In genomic region chr12:117853316-117853715, GRCm38 (mm10) we compare ENCODE assay signal across 9 mouse cellular contexts. TPM values are rescaled to one million over a fixed set of nuclear protein-coding genes. Genes with fewer than 3 reads are reported as not detected.
DNase-seq lines count a peak whose midpoint lies in the region; ATAC-seq and TF ChIP-seq lines count a peak whose summit lies in the region.
"Had no signal": no experiment of that assay in that cellular context is flagged by ENCODE, and none has a peak within 500 bp of the region (broad histone marks: within the 10 kb centered on the region; RNA-seq: fewer than 3 reads in every experiment).

No protein-coding gene starts in this region.

- intact Hi-C loops in gastrocnemius, postnatal 14 days (cut with DNase I; ENCODE audit: low total_unique reads) = loop anchor here (5.0 kb wide), 1 partner anchor 36 kb away; no protein-coding TSS in a partner anchor

- no peak overlapping the region for H3K4me3 ChIP-seq in MEL (ENCODE audit: control insufficient read depth in 1 of 2, insufficient read depth in 1 of 2, low read depth in 2 of 2, low read length in 2 of 2)
- no peak overlapping the region for H3K4me3 ChIP-seq in lung, postnatal 0 days (ENCODE audit: low read depth, low read length)
- H3K4me3 ChIP-seq: erythroblast, embryonic 14.5 days had no signal

- peaks cover 0 to 10% of the 10 kb centered on the region in 2 experiments; a peak in 3 of 4 replicates for H3K36me3 ChIP-seq in MEL (ENCODE audit: control insufficient read depth in 1 of 2, insufficient read depth in 2 of 2, low read length in 2 of 2)
- H3K36me3 ChIP-seq in lung, postnatal 0 days (ENCODE audit: insufficient read depth, low read length) = no peaks in the 10 kb centered on the region

- peaks cover 0 to 5% of the 10 kb centered on the region in 2 experiments; a peak in 1 of 4 replicates for H3K4me1 ChIP-seq in MEL (ENCODE audit: control insufficient read depth in 1 of 2, insufficient read depth in 2 of 2, low read length in 2 of 2)
- no peaks in the 10 kb centered on the region for H3K4me1 ChIP-seq in lung, postnatal 0 days (ENCODE audit: insufficient read depth, low read depth, low read length)

- no peak for ATAC-seq in lung, postnatal 0 days

- no peak overlapping the region for H3K27ac ChIP-seq in MEL (ENCODE audit: control insufficient read depth, low read depth, low read length)
- H3K27ac ChIP-seq in lung, postnatal 0 days (ENCODE audit: low read length) = no peak overlapping the region

- peak; percentile 41 for TF ChIP-seq RAD21 in MEL (IDR thresholded peaks at IDR 0.05; ENCODE audit: low read depth, low read length)

- WGBS in lung, postnatal 0 days = 17% methylated on average over 6 of the region's 6 CpGs

- H3K9ac ChIP-seq in MEL (ENCODE audit: control insufficient read depth, low read depth, low read length, poor library complexity, severe bottlenecking) = no peak overlapping the region
- H3K9ac ChIP-seq in lung, postnatal 0 days (replicated peaks; ENCODE audit: low read depth) = no peak overlapping the region

- peak; percentile 91 to 99 (median 99) for TF ChIP-seq CTCF in MEL (IDR thresholded peaks at IDR 0.05 in 2 of 3, conservative IDR thresholded peaks at IDR 0.05 in 1 of 3; ENCODE audit: control insufficient read depth in 1 of 3, insufficient read depth in 1 of 3, low read depth in 2 of 3, low read length in 3 of 3, poor library complexity in 1 of 3, severe bottlenecking in 1 of 3)
- peak; percentile 95 for TF ChIP-seq CTCF in lung, postnatal 0 days (IDR thresholded peaks at IDR 0.05)

- no peaks in the 10 kb centered on the region for H3K27me3 ChIP-seq in MEL (ENCODE audit: control insufficient read depth in 1 of 2, insufficient read depth in 2 of 2, low read length in 2 of 2)
- H3K27me3 ChIP-seq in lung, postnatal 0 days (replicated peaks; ENCODE audit: insufficient read depth, low read length) = no peaks in the 10 kb centered on the region

- no peaks in the 10 kb centered on the region for H3K9me3 ChIP-seq in MEL (replicated peaks; ENCODE audit: insufficient read depth, low read length)
- no peaks in the 10 kb centered on the region for H3K9me3 ChIP-seq in lung, postnatal 0 days (ENCODE audit: low read length)

- H3K79me2 ChIP-seq in MEL (ENCODE audit: control insufficient read depth, insufficient read depth, low read length, poor library complexity) = peaks cover 43% of the 10 kb centered on the region

- DNase-seq in 3T3-L1 (ENCODE audit: low read depth, low spot score) (peak; percentile 57), MEL (ENCODE audit: low read depth, low spot score) (peak; percentile 84)
- DNase-seq in cerebellum, postnatal 36 days = peak; percentile 45 to 53
- peak; percentile 35 for DNase-seq in gastrocnemius, postnatal 14 days
- DNase-seq in layer of hippocampus, adult 18-20 months (ENCODE audit: low spot score in 2 of 2) = peak; percentile 23 to 62
- peak; percentile 64 for DNase-seq in lung, postnatal 0 days (ENCODE audit: low spot score)
- DNase-seq in retina, adult 2 months (ENCODE audit: low read depth, low spot score) = peak; percentile 23
- DNase-seq in thymus, postnatal 25 days = peak; percentile 59

- TF ChIP-seq EP300 in MEL (IDR thresholded peaks at IDR 0.05; ENCODE audit: low read depth in 1 of 2, low read length in 2 of 2) = no peak
- TF ChIP-seq EP300 in lung, postnatal 0 days (IDR thresholded peaks at IDR 0.05) = no peak

- H3K4me2 ChIP-seq in lung, postnatal 0 days (replicated peaks; ENCODE audit: low read depth, low read length) = no peak overlapping the region

- TF ChIP-seq POLR2A in MEL (IDR thresholded peaks at IDR 0.05; ENCODE audit: control insufficient read depth in 1 of 2, insufficient read depth in 1 of 2, low read depth in 1 of 2, low read length in 2 of 2, poor library complexity in 1 of 2) = no peak

TF ChIP-seq in MEL, 35 proteins besides CTCF, POLR2A, EP300 and RAD21:
- TF ChIP-seq TAL1 (IDR thresholded peaks at IDR 0.05; ENCODE audit: low read length) = no peak
- no peak for TF ChIP-seq ZMIZ1 (IDR thresholded peaks at IDR 0.05; ENCODE audit: low read depth, low read length)
- TF ChIP-seq MEF2A (IDR thresholded peaks at IDR 0.05; ENCODE audit: extremely low read depth, insufficient replicate concordance, low read depth, low read length, poor library complexity, severe bottlenecking) = no peak
- TF ChIP-seq MAZ (IDR thresholded peaks at IDR 0.05; ENCODE audit: low read depth, low read length) = no peak
- peak; percentile 80 for TF ChIP-seq SMC3 (IDR thresholded peaks at IDR 0.05; ENCODE audit: low read depth, low read length)
- TF ChIP-seq E2F4 (IDR thresholded peaks at IDR 0.05; ENCODE audit: borderline replicate concordance, low read depth, low read length) = no peak
- TF ChIP-seq BHLHE40 (IDR thresholded peaks at IDR 0.05; ENCODE audit: borderline replicate concordance, low read depth, low read length) = no peak
- TF ChIP-seq ELF1 (IDR thresholded peaks at IDR 0.05; ENCODE audit: low read depth, low read length) = 0 out of 2 replicates have a peak, but pooled peaks have one; percentile 48
- no peak for TF ChIP-seq HCFC1 (IDR thresholded peaks at IDR 0.05; ENCODE audit: low read depth, low read length)
- TF ChIP-seq NRF1 (IDR thresholded peaks at IDR 0.05; ENCODE audit: insufficient read depth, low read depth, low read length, poor library complexity, severe bottlenecking) = no peak
- TF ChIP-seq USF1 (IDR thresholded peaks at IDR 0.05; ENCODE audit: low read depth, low read length) = no peak
- TF ChIP-seq CHD1 (IDR thresholded peaks at IDR 0.05; ENCODE audit: low read depth, low read length) = no peak
- TF ChIP-seq TBP (IDR thresholded peaks at IDR 0.05; ENCODE audit: low read depth, low read length) = no peak
- TF ChIP-seq ZC3H11A (IDR thresholded peaks at IDR 0.05; ENCODE audit: low read depth, low read length) = 0 out of 2 replicates have a peak, but pooled peaks have one; percentile 17
- no peak for TF ChIP-seq MYC (IDR thresholded peaks at IDR 0.05; ENCODE audit: low read depth, low read length)
- TF ChIP-seq MAFK (IDR thresholded peaks at IDR 0.05; ENCODE audit: borderline replicate concordance, low read depth, low read length) = no peak
- TF ChIP-seq MAX (IDR thresholded peaks at IDR 0.05; ENCODE audit: low read length) = no peak
- TF ChIP-seq JUND (IDR thresholded peaks at IDR 0.05; ENCODE audit: low read depth, low read length) = no peak
- no peak for TF ChIP-seq MXI1 (IDR thresholded peaks at IDR 0.05; ENCODE audit: low read depth, low read length)
- no peak for TF ChIP-seq GATA1 (IDR thresholded peaks at IDR 0.05; ENCODE audit: low read depth, low read length)
- TF ChIP-seq RCOR1 (IDR thresholded peaks at IDR 0.05; ENCODE audit: low read depth, low read length) = no peak
- TF ChIP-seq ZNF384 (IDR thresholded peaks at IDR 0.05; ENCODE audit: low read depth, low read length) = no peak
- no peak for TF ChIP-seq POLR2AphosphoS2 (IDR thresholded peaks at IDR 0.05; ENCODE audit: low read length)
- no peak for TF ChIP-seq POLR2AphosphoS5 (IDR thresholded peaks at IDR 0.05; ENCODE audit: borderline replicate concordance, low read depth, low read length)

RNA-seq across cellular contexts. Expression of gene Cdca7l, which starts 49.2 kb away (rescaled TPM):
- total RNA-seq in MEL (2012; rRNA removed) = 86.5 and 93.3 TPM in 2 replicates
- polyA plus RNA-seq in MEL (2012; ENCODE audit: insufficient read depth in 1 of 2, insufficient read length in 2 of 2, low read depth in 1 of 2, low replicate concordance in 2 of 2, missing spikeins in 1 of 2) = 1,000 to 10,000 TPM in 1 of 2 experiments, 10 to 100 TPM in 1; 99.6 to 1,920 TPM
- total RNA-seq in gastrocnemius, postnatal 14 days (2021) = 1 to 10 TPM in 1 of 2 experiments, under 1 TPM in 1; 0.92 to 1.3 TPM
- 1 to 10 TPM; 1.5 to 1.6 TPM for total RNA-seq in layer of hippocampus, adult 18-20 months (2021)
- 6.7 and 8.8 TPM in 2 replicates for polyA plus RNA-seq in lung, postnatal 0 days (2015; fragmentation: Nextera tagmentation; extraction: Ambion mirVana)

Comparison
In these comparisons a context has a peak if more than half of its experiments do, and no peak if none do; other contexts are left out.
1. DNase-seq: peak in every context shown above with its lines; median percentile 84 in MEL; 64 in lung, postnatal 0 days; 59 in thymus, postnatal 25 days; 57 in 3T3-L1; 49 in cerebellum, postnatal 36 days; 42 in layer of hippocampus, adult 18-20 months; 35 in gastrocnemius, postnatal 14 days; 23 in retina, adult 2 months.
2. RNA of gene Cdca7l, which starts 49.2 kb away (total RNA-seq): 86.5 to 93.3 TPM in MEL; 1.5 to 1.6 TPM in layer of hippocampus, adult 18-20 months and 0.92 to 1.3 TPM in gastrocnemius, postnatal 14 days; every median in the first group is over 10 times any median in the second.